Mouse (Mus musculus) lung, adult 18-20 months (tissue): ENCODE measurements around the gene Emp2.
"Not testable (repeated sequence)": the region's sequence is repeated elsewhere in the genome, so short reads cannot be mapped to it uniquely, and the experiment has no call there.

Source experiments
- DNase-seq, 2 experiments: peaks; one replicate each; pipeline ENCODE4 v3.0.0; 2022; ENCODE audit warnings: mixed read lengths in 2 of 2

The Emp2 gene

DNA sequence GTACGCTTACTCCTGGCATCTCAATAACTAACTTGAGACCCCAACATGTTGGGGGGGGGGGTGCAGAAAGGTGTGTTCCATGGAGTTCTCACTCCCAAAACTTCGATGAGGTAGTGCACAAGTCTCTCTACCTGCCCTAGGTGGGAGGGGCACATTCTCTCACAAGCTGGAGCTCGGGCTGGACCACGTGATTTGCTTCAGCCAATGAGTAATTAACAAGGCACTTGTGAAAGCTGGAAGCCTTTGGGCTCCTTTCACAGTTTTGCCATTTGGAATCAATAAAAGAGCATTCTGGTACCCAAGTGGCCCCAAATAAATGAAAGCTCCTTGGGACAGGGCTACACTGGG is 3.4 kb upstream of the Emp2 start:
- DNase-seq, result no peak

DNA sequence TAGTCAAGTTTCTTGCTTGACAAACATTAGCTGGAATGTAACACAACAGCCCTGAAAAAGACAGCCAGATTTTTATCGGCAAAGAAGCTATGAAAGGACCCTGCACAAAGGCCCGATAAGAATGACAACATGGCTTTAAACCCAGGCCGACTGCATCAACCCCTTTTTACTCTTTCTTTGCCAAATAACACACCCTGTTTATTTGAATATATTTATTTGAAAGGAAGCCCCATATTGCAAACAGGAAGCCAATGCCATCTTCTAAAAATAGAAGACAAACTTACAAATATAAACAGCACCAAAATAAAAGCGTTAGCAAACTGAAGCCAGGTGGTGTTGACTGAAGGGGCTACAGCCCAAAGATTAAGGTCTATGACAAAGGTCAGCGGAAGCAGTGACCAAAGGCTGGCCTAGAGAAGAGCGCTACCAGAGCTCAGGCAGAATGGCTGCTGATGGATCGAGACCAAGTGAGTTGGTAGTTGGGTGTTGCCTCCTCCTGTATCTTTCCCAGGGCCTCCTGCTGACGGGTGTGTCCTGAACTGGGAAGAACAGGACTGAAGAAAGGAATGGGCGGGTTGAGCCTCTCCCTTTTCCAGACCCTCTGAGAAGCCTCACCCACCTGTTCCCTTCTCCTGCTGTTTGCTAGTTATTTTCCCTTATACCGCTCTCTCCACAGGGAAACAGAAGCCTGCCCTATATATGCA is 2.9 kb upstream of the Emp2 start:
- DNase-seq, result no peak

DNA sequence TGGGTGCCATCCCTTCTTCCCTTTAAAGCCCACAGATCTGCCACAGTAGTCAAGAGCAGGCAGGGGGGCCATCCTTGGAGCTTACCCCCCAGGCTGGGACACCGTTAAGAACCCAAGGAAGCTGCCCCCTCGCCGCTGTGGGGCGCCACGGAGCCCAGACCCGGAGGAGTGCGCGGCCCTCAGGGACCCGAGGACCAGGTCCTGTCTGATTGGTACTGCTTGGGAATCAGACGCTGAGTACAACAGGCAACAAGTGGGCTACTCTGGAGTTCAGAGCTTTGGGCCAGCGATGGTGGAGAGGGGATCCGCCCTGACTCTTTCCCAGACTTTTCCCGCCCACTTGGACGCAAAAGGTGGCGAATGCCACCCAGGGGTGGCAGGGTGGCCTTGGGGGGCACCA is 542 bp downstream of the Emp2 start:
- DNase-seq, result peak; percentile 50 to 70

DNA sequence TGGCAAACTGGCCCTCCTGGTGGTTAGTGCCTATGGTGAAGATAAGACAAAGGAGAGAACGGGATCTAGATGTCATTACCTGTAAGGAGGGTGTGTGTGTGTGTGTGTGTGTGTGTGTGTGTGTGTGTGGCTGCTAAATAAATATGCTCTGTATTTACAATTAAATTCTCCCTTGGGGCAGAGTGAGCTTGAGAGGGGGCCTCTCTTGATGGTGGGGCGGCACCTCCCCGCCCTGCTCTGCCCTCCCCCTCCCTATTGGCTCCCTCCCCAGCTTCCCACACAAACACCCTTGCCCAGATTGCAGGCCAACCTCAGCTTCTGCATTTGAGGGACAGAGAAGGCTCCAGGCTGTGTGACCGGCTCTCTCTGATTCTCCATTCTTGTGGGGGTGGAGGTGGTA is 1.8 kb downstream of the Emp2 start:
- DNase-seq, result peak; percentile 47 to 56

DNA sequence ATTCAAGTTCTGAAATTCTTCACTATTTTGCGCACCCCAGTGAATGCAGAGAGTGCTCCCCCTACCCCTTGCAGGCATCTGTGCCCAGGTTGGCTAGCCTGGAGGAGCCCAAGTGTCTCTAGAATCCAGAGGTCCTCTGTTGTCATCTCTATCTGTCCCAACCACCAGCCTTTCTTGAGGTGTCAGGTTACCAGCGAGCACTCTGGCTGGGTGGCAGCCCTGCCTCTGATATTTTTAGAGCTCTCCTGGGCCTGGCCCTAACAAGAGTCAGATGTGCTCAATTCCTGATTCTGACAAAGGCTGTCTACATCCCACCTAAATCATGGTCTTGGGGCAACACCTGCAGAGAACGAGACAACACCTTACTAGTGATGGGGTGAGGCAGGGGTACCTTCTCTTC is 2.7 kb downstream of the Emp2 start:
- no peak for DNase-seq

DNA sequence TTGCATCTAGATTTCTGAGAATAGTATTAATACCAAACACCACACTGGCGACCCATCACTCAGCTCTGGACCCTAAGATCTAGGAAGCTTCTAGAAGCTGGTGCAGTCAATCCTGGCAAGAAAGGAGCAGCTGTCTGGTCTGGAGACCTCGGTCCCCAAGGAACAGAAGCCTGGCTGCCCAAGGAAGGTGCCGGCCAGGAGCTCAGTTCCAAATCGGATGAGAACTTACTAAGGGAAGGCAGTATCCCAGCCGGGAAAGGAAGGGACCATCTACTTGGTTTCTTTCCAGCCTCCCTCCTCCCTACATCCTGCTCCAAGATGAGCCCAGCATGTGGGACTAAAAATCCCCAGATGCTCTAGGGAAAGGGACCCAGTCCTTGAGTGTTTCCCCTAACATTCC is 3.3 kb downstream of the Emp2 start:
- no peak for DNase-seq

DNA sequence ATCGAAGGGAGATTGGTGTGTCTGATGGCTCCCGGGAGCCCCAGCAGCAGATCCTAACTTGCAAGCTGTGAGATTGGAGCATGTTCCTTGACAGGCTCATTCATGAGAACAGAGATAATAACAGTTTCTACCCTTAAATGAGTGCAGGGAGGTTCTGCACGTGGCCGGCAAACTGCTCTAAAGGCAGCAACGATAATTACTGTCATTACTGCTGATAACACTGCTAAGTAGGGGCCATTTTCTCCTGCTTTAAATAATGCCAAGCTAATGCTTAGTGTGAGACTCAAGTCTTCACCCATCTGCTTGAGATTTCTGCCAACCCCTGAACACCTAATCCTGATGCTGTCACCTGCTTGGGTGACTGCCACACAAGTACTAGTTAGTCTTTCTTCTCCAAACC is 6.4 kb downstream of the Emp2 start:
- no peak for DNase-seq

DNA sequence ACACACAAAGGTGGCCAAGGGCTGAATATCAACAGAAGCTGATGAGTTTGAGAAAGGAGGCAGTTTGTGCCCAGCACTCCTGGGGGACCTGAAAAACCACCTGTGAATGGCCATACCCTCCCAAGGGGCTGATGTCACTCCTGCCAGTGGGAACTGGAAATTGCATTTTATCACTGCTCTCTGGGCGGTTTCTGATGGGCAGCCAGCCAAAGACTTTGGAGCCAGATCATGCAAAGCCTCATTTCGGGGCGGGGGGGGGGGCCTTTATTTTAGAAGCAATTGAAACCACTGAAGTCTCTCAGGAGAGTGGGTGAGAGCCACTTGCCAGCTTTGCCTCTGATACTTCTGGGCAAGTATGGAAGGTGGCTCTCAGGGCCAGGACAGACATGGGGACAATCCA is 7.7 kb downstream of the Emp2 start:
- DNase-seq, result peak; percentile 77 to 85

DNA sequence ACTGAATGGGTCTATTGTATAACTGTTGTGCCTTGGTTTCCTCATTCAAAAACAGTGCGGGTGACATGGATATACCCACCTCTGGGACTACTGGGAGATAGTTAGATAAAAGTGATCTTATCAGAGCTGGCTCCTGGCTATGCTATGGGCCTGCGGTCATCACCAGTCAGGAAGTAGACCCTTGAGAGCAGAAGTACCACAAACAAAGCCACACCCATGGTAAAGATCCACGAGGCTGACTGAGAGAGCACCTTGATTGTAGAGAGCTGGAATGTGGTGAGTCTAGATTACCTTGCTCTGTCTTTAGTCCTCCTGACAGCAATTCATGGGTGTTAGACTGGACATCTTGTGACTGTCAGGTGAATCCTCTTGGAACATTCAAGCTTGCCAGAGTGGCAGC is 12.4 kb downstream of the Emp2 start:
- peak in 1 of 2 experiments; percentile 42 for DNase-seq

DNA sequence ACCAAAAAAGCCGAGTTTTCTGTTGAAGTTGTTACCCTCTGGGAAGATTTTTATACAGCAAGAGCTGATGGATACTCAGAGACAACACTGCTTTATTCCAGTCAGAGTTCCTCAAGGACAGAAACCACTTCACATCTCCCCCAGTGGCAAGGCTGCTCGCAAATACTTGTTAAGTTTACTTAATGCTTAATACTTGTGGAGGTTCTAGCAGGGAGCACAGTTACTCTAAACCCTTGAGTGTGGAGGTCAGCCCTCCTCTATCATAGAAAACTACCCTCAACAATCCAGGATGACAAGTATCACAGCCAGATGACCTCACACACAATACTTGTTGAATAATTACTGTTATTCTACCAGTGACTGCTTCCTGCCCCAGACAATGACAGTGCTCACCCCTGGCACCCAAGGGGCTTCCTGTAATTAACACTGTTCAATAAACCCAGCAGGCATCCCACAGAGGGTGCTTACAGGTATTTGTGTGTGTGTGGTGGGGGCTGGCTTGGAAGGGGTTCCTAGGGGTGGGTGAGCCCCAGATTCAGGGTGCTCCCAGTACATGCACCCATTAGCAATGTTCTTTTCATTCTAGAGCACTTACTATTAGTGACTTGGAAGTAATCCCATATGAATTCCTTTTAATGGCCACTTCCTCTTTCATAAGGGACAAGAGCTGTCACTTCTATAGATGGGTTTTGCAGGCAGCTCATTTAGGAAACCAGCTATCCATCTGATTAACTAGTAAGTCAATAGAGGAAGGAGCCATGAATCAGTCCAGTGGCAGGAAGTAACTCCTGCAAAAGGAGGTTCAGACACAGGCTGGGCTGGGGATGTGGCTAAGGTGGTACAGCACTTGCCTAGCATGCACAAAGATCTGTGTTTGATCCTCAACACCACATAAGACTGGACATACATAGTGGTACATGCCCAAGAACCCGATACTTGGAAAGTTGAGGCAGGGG is 13.3 kb downstream of the Emp2 start:
- peak in 1 of 2 experiments; percentile 57 for DNase-seq

DNA sequence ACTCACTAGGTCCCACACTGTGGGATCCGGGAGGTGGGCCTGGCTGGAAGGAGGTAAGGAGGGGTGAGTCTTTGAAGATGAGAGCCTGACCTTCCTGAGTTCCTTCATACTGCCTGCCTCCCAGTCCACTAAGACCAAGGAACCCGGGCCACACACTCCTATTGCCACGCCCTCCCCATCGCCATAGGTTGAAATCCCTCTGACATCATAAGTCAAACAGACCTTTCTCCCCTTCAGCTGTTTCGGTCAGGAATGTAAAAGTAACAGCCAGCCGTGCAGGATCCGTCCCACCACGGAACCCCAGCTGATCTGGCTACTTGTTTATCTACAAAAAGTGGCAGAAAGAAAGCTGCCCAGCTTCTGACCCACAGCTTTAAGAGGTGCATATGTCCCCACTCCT is 14.1 kb downstream of the Emp2 start:
- peak; percentile 56 to 70 for DNase-seq

DNA sequence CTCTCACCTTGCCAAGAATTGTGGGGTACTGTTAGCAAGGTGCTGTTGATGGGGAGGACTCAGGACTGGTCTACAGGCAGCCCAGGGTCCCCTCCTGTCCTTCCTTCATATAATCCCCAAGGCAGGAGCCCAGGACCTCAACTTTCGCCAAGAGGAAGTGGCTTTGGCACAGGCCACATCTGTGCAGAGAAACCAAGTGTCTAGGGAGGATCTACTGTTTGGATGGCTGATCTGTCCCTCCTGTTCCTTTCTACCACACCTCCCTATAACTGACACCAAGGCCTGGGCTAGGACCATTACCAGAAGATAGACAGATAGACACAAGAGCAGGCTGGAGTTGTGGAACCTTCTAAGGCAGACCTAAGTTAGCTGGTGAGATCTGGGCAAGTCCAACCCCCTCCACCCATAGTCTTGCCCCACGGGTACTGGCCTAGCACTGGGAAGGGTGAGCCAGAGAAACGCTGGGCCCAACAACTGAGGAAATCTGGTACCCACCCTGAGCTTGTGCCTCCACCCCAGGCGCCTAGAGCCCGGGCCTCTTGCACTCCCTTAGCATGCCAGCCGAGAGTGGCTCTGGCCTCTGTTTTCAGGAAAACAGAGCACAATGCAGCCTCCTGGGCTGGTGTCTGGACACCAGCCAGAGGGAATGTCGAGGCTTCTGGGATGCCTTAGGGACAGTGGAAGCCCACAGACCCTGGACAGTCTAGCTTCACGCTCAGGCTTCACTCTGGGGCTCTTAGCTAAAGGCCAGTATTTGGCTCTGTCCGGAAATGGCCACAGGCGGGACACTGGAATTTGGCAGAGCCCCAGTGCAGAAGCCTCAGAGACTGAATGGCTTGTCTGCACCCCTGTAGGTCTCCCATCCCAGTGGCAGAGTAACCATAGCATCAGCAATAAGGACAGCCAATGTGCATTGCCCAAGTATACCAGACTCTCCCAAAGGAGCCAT is 15.8 kb downstream of the Emp2 start:
- DNase-seq, result peak in 1 of 2 experiments; percentile 30

DNA sequence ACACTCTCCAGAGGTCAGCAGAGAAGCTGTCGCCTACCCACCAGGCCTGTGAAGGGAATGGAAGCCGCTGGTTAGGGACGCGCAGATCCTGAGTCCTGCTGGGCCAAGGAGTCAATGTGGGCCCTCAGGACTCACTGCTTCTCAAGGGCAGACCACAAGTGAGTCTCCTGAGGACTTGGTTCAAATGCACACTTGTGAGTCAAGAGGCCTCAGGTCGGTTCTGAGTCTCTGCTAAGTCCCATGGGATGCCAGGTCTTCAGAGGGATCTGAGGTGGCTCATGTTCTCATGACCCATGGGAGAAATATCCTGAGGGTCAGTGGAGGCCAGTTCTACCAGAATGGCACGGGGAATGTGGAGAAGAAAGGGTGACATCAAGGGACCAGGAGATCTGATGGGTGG is 25.7 kb downstream of the Emp2 start:
- DNase-seq, result no peak

DNA sequence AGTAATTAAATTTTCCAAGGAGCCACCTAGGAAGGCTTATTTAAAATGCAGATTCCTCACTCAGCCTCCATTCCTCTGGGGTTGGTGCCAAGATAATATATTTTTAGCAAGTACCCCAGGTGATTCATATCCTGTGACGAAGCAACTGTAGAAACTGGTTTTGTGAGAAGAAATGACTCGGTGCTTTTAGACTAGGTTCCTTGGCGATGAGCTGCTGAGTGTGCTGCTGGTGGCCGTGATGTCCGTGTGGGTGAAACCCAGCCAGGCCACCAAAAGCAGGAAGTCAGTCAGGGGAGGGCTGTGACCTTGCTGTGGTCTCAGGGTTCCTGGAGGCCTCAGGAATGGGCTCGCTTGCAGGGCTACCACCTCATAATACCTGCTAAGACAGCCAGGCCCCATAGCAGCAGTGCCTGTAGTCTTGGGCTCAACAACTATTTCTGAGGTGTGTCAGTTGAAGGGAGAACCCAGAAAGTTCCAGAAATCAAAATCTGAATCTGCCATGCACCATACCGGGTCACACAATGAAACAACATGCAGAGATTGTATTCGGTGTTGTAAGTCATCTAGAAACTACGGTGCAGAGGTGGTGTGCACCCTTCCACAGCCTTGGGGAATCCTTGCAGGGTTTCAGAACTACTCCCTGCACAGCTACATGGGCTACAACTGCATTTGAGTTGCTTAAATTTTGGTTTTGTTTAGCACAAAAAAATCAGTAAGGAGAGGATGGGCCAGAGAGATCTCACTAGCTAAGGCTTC is 27.1 kb downstream of the Emp2 start:
- DNase-seq, result no peak

DNA sequence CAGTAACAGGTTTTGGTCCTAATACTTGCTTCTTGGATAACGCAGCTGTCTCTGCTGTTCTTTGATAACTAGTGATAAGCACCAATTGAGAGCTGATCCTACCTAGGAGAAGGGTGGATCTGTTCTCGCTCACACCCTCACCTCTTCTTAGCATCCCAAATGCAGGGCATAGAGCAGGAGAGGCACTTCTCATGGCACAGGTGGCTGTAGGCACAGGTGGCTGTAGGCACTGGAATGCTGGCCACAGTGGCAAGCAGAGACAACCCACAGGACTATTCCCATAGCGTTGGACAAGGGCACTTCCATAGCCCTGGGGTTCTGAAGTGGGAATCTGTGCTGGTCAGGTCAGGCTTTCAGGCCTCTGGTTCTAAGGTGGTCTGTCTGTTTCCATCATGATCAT is 31.9 kb downstream of the Emp2 start:
- DNase-seq, result no peak

DNA sequence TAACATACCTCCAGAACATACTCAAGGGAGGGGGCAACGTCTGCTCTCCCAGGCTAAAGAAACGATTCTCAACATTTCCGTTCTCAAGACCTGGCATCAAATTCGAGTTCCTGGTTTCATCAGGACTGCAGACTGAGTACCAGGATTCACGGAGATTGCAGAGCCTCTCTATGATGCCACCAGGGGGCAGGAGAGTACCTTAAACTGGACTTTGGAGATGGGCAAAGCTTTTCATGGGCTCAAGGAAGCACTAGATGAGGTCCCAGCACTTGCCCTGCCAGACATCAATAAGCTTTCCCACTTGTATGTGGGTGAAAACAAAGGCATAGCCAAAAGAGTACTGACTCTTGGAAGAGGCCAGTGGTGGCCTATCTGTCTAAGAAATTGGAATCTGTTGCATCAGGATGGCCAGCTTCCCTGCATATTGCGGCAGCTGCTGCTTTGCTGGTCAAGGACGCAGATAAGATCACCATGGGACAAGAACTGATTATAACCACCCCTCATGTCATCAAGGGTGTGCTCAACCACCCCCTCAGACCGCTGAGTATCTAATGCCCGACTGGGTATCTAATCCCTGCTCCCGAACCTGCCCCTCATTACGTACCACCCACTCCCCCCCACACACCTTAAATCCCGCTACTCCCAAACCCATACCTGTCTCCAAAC is 33.3 kb downstream of the Emp2 start:
- peak; percentile 76 to 84 for DNase-seq

DNA sequence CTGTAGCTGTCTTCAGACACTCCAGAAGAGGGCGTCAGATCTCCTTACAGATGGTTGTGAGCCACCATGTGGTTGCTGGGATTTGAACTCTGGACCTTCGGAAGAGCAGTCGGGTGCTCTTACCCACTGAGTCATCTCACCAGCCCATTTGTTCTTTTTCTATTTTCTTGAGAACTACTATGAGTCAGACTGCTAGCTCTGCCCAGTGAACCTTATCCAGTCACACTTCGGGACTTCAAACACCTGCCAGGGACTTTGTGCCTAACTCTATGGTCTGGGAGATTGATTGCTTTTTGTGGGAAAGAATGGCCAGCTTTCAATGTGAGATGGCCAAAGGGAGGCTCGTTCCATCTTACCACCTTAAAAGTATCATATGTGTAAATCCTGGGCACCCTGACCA is 37.0 kb downstream of the Emp2 start:
- not testable (repeated sequence) for DNase-seq

DNA sequence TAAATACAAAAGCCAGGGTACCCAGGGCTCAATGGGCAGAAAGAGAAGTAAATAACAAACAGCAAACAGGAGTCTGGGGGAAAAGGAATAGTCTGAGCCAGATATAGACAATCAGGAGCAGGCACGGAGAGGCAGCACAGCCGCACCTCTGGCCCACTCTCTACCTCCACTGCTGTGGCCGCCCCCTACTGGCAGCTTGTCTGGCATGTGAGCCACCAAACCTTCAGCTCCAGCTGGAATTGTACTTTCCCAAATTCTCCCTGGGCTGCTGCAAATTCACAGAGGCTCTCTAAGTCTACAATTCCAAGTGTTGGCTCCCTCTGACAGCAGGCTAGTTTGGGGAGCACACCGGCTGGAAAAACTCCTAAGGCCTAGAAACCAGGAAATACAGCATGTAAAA is 39.3 kb downstream of the Emp2 start:
- DNase-seq, result no peak

DNA sequence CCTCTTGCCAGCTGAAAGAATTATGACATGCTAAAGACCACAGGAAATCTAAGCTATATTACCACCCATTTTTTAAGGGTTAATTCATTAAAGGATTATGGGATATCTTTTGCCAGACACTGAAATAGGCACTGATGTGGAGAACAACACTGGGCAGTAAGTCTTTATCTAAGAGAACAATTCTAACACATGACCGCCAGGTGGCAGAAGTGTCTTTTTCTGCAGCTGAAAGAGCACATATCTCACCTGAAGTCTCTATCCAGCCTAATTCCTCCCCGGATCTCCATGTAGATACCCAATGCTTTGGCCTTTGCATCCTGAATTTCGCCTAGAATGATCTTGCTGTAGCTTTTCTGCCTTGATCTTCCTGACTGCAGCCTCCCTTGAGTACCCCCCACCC is 41.5 kb downstream of the Emp2 start:
- peak; percentile 45 to 61 for DNase-seq

DNA sequence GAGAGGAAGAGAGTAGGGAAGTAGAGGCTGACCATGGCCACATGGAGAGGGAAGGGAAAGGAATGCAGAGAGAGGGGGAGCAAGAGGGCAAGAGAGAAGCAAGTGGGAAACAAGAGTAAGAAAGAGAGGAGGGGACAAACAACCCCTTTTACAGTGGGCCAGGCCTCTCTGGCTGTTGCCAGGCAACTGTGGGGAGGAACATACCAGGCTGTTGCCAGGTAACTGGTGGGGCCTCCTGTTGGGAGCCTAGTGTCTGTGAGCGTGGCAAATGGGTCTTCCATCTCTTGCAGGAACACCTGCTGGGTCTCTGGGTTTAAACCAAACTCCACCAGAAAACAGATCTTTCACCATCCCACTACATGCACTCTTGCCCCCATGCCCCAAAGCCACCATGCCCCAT is 59.8 kb downstream of the Emp2 start:
- no peak for DNase-seq

DNA sequence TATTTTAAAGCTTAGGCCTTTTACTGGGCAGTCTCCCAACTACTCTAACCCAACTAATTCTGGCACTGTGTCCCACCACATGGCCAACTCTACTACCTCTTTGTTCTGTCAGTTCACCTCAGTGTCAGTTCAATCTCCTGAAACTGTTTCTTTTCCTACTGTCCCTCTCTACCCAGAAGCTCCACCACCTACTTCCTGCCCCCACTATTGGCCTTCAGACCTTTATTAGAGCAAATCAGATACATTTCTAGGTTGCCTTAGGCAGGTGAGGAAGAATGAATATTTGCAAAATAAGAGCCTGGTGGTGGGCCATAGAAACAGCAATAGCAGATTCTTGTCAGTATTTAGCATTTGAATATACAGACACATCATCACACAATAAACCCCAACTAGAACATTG is 77.2 kb downstream of the Emp2 start:
- DNase-seq, result no peak
